Mouse (Mus musculus) liver, embryonic 14 days (tissue): ENCODE measurements around the gene Armh2. TPM values are rescaled to one million over a fixed set of nuclear protein-coding genes. Genes with fewer than 3 reads are reported as not detected.

Experiments used
- polyA plus RNA-seq: library from polyadenylated mRNA; depleted of rRNA; stranded (reverse); fragments of >200 nt; gene quantifications from 2 replicates; pipeline ENCODE4 v1.2.3, GENCODE M21; 2012; rRNA removed

The Armh2 gene
- 0.02 TPM in 1 of 2 replicates, not detected in the other for polyA plus RNA-seq

GRCm38 (mm10) chr13:24741028-24741427 lies at the start of gene Armh2:
TSS of gene Armh2 (plus strand) at chr13:24741232.

DNA sequence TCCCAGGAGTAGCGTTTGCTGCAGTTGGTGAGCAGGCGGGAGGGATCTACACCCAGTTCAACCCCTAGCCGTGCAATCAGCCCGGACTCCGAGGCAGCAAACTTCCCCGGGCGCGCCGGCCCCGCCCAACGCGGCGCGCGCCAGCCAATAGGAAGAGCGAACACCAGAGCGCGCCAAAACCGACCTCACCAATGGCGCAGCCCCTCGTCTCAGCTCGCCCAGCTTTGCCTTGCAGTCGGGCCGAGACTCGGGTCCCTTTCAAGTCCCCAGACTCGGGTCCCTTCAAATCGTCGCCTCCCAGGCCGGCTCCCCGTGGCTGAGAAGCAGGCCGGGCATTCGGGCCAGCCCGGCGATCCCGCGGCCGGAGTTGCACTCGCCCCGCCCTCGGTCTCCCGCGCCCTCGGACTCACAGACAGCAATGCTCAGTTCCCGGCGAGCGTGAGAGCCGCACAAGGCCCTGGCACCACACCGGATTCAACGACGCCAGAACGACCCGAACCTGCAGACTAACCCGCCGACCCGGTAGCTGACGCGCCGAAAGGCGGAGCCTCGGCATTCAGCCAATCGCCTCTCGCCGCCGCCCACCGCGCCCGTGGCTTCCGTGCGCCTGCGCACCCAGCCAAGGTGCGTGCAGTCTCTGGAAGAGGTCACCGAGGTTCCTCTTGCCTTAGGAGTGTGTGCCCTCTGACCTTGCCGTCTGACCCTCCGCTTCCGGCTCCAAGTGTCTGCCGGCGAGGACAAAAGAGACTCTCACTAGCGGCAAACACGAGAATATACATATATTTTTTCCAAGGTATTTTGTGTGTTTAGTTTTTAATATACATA lies 20.6 kb downstream of the Armh2 start, which contains the start of gene Gmnn:
Gene Gmnn, minus strand, starts transcription at position 521 of the 825 bp plus-strand sequence.

Other genes starting within 250 kb of the Armh2 start
- gene Ripor2, start 159.0 kb upstream of the Armh2 start, polyA plus RNA-seq, result 2.1 and 2.6 TPM in 2 replicates
- 80.8 and 83.5 TPM in 2 replicates for gene Gmnn, start 20.7 kb downstream of the Armh2 start, polyA plus RNA-seq
- gene BC005537, start 60.4 kb downstream of the Armh2 start, polyA plus RNA-seq, result 35.6 and 42.3 TPM in 2 replicates
- 39.1 and 41.2 TPM in 2 replicates for gene Acot13, start 90.3 kb downstream of the Armh2 start, polyA plus RNA-seq
- gene Tdp2, start 90.4 kb downstream of the Armh2 start, polyA plus RNA-seq, result 22.7 and 25.7 TPM in 2 replicates
- 0.13 and 0.15 TPM in 2 replicates for gene D130043K22Rik, start 103.9 kb downstream of the Armh2 start, polyA plus RNA-seq
- gene Aldh5a1, start 196.4 kb downstream of the Armh2 start, polyA plus RNA-seq, result 3.0 and 3.4 TPM in 2 replicates
- 2.7 and 3.1 TPM in 2 replicates for gene Gpld1, start 201.9 kb downstream of the Armh2 start, polyA plus RNA-seq